Mouse (Mus musculus) heart, adult 2 months (tissue): Measurements from ENCODE around the gene Pnmt. TPM values are rescaled to one million over a fixed set of nuclear protein-coding genes. Genes with fewer than 3 reads are reported as not detected.

Experiments used
- DNase-seq, 2 experiments: peaks; one replicate each; pipeline ENCODE4 v3.0.0; 2021
- H3K27ac ChIP-seq: fragments of 200-600 bp; 2 replicates; pipeline ENCODE4 v1.8.1; 2022
- H3K27me3 ChIP-seq: fragments of 200-500 bp; 2 replicates; pipeline ENCODE4 v1.6.1; 2012; ENCODE audit warnings: mild to moderate bottlenecking, low read length, inconsistent platforms, mixed read lengths; ENCODE audit not compliant: control insufficient read depth, insufficient read depth
- H3K36me3 ChIP-seq: fragments of 200-500 bp; 2 replicates; pipeline ENCODE4 v1.6.1; 2012; ENCODE audit warnings: low read length, inconsistent platforms; ENCODE audit not compliant: control insufficient read depth, insufficient read depth
- H3K4me1 ChIP-seq: fragments of 200-500 bp; 2 replicates; pipeline ENCODE4 v1.6.1; 2011; ENCODE audit warnings: low read length; ENCODE audit not compliant: control insufficient read depth, insufficient read depth
- H3K4me3 ChIP-seq: fragments of 200-600 bp; 2 replicates; pipeline ENCODE4 v1.8.1; 2022
- H3K79me2 ChIP-seq: fragments of 200-500 bp; replicated peaks from 2 replicates; pipeline ENCODE4 v1.6.1; 2012; ENCODE audit warnings: mild to moderate bottlenecking, inconsistent platforms, low read length, moderate library complexity, mixed read lengths; ENCODE audit not compliant: control insufficient read depth, insufficient read depth
- H3K9ac ChIP-seq: fragments of 200-500 bp; 2 replicates; pipeline ENCODE4 v1.6.1; 2012; ENCODE audit warnings: low read depth, mild to moderate bottlenecking, control low read depth, inconsistent platforms, low read length, mixed read lengths
- CTCF ChIP-seq: fragments of 200-600 bp; IDR thresholded peaks from 2 replicates; pipeline ENCODE4 v1.8.1; 2022; ENCODE audit warnings: antibody characterized with exemption, mild to moderate bottlenecking, moderate library complexity
- EP300 ChIP-seq: fragments of 200-500 bp; IDR thresholded peaks from 2 replicates; pipeline ENCODE4 v1.6.1; 2011; ENCODE audit warnings: low read depth, low read length, control low read depth; ENCODE audit not compliant: insufficient read depth
- POLR2A ChIP-seq: fragments of 200-500 bp; IDR thresholded peaks from 2 replicates; pipeline ENCODE4 v1.6.1; 2011; ENCODE audit warnings: mild to moderate bottlenecking, low read depth, low read length, control low read depth; ENCODE audit not compliant: insufficient read depth
- WGBS: fragments of 180-500 bp; shearing (Covaris S2); methylation state at CpG from one replicate; pipeline ENCODE4 v1.1.7; 2018; 5-methylcytosine and 5-hydroxymethylcytosine counted together
- intact Hi-C: fragments of 180-260 bp; cut with DNase I; formaldehyde crosslinking; loops from one replicate; pipeline ENCODE4 v1.15.1; 2025
- polyA plus RNA-seq: library from polyadenylated mRNA; depleted of rRNA; stranded (reverse); fragments of >200 nt; gene quantifications from 2 replicates; pipeline ENCODE4 v1.2.3, GENCODE M21; 2012
- total RNA-seq, 2 experiments: library from RNA; stranded (reverse); gene quantifications; 2 replicates each; pipeline ENCODE4 v1.2.3; 2021

Gene Pnmt
- total and polyA plus RNA-seq, 3 experiments = 0.91 to 2.6 (median 1.5) TPM

- H3K4me1 ChIP-seq = no peaks in the 10 kb centered on the region; the same call in 1 of the 2 replicates
- no peak within 1 kb of the TSS for H3K27ac ChIP-seq
- WGBS = 1% methylated on average over 53 of the region's 55 CpGs
- peaks cover 8% of the 10 kb centered on the region for H3K27me3 ChIP-seq
- peak within 1 kb of the TSS; percentile 61 for H3K4me3 ChIP-seq
- no peaks in the 10 kb centered on the region for H3K79me2 ChIP-seq
- peak; percentile 55 to 56 for DNase-seq
- no peak for TF ChIP-seq CTCF
- no peak for TF ChIP-seq POLR2A
- TF ChIP-seq EP300 = no peak
- H3K36me3 ChIP-seq = no peaks in the 10 kb centered on the region
- H3K9ac ChIP-seq = peak within 1 kb of the TSS; percentile 55
- intact Hi-C loops = no loop called here
Measured at GRCm38 (mm10) chr11:98348083-98348961, 37.9 kb upstream of the Pnmt start, which contains the start of gene Ppp1r1b. Gene Ppp1r1b (plus strand): TSS chr11:98348404.

DNA sequence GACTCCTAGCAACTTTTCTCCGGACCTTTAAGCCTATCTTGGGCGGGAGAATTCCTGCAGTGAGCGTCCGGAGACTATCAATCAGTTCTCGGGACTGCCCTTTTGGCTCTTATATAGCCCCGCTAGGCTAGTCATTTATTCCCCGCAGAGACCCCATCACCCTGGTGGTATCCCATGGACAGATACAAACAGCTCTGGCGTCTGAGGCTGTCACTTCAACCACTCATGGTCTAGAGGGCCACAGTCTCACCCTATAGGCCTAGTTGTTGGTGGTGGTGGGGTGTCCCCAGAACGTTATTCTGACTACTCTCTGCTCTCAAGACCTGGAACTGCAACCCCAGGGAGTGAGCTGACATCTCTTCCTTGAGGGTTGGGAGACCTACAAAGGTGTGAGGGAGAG is 36.9 kb upstream of the Pnmt start:
- Histone ChIP-seq H3K36me3 (no peaks in the 10 kb centered on the region), H3K79me2 (no peaks in the 10 kb centered on the region), H3K4me1 (no peaks in the 10 kb centered on the region; the same call in 1 of the 2 replicates), H3K27me3 (peaks cover 8% of the 10 kb centered on the region), H3K9ac (no peak overlapping the region), H3K4me3 (no peak overlapping the region), H3K27ac (no peak overlapping the region)
- intact Hi-C loops = no loop called here
- DNase-seq = no peak
- WGBS = 35% methylated on average over 9 of the region's 9 CpGs
- TF ChIP-seq CTCF = no peak
- TF ChIP-seq EP300 = no peak
- no peak for TF ChIP-seq POLR2A

DNA sequence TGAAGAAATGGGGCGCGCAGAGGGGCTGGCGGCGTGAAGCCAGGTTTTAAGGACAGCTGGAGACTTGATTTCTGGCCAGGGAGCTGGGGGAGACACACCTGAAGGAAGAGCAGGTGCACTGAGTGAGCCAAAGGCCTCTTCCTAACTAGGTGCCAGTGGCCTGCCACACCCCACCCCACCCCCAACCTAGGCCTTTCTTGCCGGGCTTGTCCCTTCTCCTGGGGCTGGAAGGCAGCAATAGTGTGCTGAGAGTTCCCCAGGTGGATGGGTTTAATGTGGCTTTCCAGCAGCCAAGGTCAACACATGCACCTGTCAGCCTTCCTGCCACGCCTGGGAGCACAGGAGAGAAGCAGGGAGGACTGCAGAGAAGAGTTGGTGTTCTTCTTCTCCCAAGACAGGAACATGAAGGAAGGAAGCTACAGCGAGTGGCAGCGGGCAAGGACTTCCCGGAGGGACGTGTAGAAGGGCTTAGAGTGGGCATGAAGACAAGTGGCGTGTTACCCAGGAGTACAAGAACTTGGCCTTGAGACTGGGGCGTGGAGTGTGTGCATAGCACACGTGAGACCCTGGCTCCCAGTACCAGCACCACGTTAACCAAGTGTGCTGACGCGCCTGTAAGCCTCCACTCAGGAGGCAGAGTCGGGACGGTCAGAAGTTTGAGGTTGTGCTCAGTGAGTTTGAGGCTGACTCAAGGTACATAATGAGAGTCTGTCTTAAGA is 33.8 kb upstream of the Pnmt start:
- H3K27me3 ChIP-seq = peaks cover 8% of the 10 kb centered on the region

DNA sequence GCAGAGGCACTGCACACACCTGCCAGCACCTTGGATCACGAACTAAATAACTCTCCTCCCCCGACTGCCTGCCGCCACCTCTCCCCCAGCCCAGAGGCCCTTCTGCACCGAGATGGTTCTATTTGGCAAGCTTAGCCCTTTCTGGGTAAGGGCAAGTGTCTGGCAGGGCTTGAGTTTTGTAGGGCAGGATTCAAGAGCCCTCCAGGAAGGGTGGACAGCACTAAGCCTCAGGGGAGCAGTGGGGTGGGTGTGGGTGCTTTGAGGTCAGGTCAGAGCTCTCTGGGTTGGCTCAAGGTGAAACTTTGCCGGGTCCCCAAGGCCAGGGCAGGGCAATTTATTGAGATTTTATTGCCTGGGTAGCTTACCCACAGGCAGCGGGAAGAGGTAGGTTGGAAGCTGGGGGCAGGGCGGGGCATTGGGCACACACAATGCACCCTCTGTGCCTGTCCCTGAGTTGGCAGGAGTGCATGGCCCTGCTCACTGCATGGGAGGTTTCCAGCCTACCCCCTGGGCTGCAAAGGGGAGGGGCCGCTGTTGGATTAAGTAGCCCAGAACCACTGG is 32.5 kb upstream of the Pnmt start:
- no peaks in the 10 kb centered on the region for H3K79me2 ChIP-seq
- H3K9ac ChIP-seq = no peak overlapping the region
- H3K27ac ChIP-seq = no peak overlapping the region
- 54% methylated on average over 8 of the region's 8 CpGs for WGBS
- no peak overlapping the region for H3K4me3 ChIP-seq
- peaks cover 4% of the 10 kb centered on the region for H3K4me1 ChIP-seq
- no peaks in the 10 kb centered on the region for H3K36me3 ChIP-seq
- peaks cover 3% of the 10 kb centered on the region for H3K27me3 ChIP-seq
- intact Hi-C loops = no loop called here
- DNase-seq = no peak
- no peak for TF ChIP-seq CTCF
- TF ChIP-seq EP300 = no peak
- TF ChIP-seq POLR2A = no peak

More for the DNA sequence above, 33.8 kb upstream of the Pnmt start:
- Histone ChIP-seq H3K4me1 (peaks cover 2% of the 10 kb centered on the region; the same call in 1 of the 2 replicates), H3K36me3 (no peaks in the 10 kb centered on the region), H3K79me2 (no peaks in the 10 kb centered on the region), H3K27ac (no peak overlapping the region), H3K4me3 (no peak overlapping the region), H3K9ac (no peak overlapping the region)
- 77% methylated on average over 18 of the region's 18 CpGs for WGBS
- TF ChIP-seq POLR2A = no peak
- TF ChIP-seq CTCF = no peak
- TF ChIP-seq EP300 = no peak
- intact Hi-C loops = no loop called here
- DNase-seq = no peak

DNA sequence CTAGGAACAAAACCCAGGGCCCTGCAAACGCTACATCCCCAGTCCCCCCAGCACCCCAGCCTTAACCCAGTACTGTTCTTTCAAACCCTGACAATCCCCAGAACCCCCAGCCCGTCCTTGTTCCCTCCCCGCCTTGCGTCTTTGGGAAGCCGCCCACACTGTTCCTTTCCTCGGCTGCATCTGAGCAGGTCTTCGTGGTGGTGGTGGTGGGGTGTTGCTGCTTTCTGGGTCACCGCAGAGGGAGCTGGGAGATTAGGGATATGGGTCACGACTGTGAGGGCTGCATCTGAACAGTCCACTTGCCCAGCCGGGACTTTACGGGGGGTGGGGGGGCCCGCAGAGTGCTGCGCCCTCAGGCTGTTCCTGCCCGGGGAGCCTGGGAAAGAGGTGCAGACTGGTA is 31.8 kb upstream of the Pnmt start:
- WGBS = 76% methylated on average over 14 of the region's 14 CpGs
- intact Hi-C loops = no loop called here

More for the DNA sequence above, 31.8 kb upstream of the Pnmt start:
- Histone ChIP-seq H3K79me2 (no peaks in the 10 kb centered on the region), H3K36me3 (no peaks in the 10 kb centered on the region), H3K9ac (no peak overlapping the region), H3K4me1 (peaks cover 9% of the 10 kb centered on the region), H3K27me3 (no peaks in the 10 kb centered on the region), H3K27ac (no peak overlapping the region), H3K4me3 (no peak overlapping the region)
- TF ChIP-seq EP300 (no peak), CTCF (no peak), POLR2A (no peak)
- DNase-seq = no peak
